Mouse (Mus musculus): ENCODE measurements at regions not wholly inside any gene's neighbourhood (a gene's known extent, or its start where the extent isn't known, plus 50 kb on each side); places are given as distances from the start of the nearest gene placed in this dataset.

DNA sequence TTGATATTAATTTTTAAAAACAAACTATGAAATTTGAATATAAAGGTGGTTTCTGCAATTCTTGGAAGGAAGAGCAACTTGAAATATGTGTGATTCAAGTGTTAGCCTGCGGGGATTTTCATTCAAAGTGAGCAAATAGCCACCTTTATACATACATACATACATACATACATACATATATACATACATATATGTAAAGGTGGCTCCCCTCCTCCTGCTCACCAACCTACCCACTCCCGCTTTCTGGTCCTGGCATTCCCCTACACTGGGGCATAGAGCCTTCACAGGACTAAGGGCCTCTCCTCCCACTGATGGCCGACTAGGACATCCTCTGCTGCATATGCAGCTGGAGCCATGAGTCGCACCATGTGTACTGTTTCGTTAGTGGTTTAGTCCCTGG lies 221.3 kb upstream of the Pde3a start:
- no peak for DNase-seq

DNA sequence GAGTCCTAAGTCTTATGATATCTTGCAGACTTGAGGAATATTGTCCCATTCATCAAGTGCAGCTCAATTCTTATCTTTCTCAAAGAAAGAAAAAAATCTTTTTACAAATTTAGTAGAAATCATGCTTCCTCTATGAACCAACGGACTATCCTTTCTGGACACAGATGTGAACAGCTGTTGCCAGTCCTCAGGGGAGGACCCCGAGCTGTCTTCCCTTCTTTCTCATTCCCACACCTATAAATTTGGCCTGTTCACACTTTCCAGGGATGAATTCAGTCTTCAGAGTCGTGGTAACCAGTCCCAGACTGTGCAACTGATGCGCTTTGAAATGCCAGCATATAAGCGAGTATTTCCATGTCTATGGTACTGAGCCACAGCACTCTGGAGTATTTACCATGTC lies 214.2 kb upstream of the Pde3a start:
- DNase-seq, result no peak

DNA sequence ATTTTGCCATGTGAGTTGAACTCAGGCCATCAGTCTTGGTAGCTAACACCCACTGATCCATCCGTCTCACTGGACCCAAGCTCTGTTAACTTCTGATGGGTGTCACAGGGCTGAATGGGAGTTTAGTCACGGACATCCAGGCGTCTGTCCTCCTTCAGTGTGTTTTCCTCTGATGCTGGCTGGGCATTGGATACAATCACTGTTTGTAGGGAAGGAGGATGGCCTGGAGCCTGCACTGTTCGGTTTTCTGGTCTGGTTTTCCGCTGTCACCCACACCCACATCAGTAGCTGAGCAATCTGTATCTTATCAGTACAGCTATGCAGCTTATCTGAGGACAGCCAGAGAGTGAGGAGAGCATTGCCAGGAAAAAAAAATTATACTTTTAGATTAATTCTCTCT lies 207.7 kb upstream of the Pde3a start:
- DNase-seq, result peak in 1 of 2 experiments; percentile 1

DNA sequence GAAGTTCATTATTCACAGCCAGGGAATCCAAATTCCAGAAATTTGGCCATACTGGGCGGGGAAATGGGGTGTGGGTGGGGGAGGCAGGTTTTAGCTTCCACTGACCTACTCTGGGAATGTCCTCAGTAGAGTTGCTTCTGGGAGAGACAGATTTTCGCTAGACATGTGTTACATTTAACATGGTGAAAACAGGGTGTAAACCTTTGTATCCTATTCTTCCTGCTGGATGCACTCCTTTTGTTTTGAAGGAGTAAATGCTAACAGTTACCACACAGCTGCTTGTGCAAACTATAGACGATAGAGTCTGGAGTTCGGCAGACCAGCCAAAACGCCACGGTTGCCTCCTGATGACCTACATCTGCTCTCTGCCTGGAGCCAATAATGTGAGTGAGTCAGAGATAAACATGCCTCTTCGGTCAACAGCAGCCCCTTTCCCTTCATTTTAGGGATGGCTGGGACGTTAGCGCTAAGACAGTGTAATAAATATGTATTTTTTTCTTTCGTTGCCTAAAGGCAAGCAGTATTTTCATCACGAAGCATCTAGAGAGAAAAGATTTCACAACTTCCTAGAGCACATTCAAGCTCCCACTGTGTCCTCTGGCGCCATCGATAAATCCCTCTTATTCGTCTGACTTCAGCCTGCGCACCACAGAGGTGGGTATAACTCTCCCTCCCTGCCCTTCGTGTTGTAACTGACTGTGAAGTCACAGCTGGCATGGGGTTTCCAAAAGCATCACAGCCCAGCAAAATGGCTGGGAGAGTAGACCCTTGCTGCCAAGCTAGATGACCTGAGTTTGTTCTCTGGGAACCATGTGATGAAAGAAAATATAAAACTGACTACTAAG lies 207.1 kb upstream of the Pde3a start:
- no peak for DNase-seq

DNA sequence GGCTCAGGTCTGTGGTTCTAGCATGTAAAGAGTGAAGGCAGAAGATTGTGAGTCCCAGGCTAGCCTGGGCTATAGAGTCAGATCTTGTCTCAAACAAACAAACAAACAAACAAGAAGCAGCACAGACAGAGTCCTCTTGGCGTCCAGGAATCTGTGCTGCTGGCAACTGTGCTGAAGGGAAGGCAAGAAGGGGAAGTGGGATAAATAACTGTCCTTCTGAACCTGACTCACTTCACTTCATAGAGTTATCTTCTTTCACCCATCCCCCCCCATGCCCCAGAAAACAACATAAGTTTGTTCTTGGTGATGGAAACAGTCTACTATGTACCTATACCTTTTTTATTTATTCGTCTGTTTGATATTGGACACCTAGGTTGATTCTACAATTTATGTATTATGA lies 200.8 kb upstream of the Pde3a start:
- DNase-seq, result no peak

DNA sequence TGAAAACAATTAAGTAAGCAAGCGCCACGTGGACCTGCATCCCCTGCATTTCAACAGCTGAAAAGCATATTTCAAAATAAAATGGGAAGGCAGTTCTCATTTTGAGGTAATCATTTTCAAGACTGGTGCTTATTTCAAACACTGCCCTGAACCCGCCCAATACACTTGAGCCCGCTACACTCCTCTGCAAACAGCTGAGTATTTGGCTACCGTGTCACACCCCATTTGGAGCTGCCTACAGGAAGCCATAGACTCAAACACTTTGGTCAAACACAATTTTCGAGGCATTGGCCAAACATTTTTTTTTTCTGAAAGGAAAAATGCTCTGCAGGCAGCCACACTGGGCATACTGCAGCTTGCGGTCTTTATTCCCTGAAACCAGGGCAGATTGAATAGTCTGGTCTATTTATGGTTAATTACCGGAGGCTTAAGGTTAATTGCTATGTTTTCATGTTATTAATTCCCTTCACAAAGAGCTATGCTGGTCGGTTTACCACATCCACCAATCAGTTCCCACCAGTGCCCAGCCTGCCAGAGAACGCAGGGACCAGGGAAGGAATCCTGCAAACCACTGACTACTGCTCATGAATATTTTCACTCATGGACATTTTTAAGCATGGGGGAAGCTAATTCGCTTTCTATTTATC lies 198.9 kb upstream of the Pde3a start:
- DNase-seq, result no peak

DNA sequence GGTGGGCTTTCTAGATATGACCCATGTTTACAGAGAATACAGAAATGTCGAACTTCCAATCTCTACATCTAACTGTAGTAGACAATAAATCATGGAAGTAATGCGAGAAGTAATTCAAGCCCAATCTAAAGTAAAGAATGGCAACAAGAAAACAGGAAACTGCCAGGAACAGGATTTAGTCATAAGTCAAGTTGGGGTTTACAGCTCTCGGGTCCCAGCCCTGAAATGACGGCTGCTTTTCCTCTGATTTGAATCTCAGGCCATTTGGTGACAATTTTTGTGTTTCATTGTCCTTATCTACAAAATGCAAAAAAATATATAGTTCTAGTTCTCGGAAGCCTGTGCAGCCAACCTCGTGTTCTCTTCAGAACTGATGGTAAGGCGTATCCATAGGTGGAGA lies 195.0 kb upstream of the Pde3a start:
- no peak for DNase-seq

DNA sequence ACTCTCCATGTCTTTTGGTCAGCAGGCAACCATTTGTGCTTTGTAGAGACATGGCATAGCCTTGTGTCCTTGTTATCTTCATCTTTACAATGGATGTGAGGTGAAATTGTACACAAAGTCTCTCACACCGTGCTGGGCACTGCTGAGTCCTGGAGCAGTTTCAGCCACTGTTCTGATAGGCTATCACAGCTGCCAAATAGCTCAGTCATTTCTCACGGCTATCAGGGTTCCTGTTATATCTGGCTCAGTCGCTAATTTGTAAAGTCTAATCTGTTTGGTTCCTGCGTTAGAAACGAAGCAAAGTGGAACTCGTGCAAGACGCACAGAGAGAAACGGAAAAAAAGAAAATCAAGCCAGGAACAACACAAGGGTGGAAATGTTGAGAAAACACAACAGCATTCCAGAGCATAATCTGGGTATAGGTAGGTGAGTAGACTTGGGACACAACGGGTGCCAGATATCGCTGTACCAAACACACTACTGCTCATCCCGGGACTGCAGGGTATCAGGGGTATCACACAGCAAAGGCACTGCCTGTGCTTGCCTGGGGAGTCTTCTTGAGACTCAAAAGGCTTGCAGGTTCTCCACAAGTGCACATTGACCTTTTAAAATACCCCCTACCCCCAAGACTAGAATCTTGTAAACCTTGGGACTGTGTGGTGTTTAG lies 189.7 kb upstream of the Pde3a start:
- DNase-seq, result no peak

DNA sequence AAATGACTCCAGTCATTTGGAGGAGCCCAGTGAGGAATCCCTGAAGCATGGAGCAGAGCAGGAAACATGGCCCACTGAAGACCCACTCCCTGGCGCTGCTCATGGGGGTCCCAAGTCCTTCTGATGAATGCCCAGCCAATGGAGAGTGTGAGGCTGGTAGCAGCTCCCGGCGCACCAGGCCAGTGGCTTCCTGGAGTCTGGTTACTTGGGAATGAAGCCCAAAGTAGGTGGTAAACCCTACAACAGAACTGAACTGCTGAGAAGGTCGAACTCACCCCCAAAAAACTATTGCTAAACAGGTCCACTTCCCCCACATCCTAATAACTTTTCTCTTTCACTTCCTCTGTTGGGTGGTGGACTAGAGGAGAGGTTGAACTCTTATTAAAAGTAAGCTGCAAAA lies 183.3 kb upstream of the Pde3a start:
- no peak for DNase-seq

DNA sequence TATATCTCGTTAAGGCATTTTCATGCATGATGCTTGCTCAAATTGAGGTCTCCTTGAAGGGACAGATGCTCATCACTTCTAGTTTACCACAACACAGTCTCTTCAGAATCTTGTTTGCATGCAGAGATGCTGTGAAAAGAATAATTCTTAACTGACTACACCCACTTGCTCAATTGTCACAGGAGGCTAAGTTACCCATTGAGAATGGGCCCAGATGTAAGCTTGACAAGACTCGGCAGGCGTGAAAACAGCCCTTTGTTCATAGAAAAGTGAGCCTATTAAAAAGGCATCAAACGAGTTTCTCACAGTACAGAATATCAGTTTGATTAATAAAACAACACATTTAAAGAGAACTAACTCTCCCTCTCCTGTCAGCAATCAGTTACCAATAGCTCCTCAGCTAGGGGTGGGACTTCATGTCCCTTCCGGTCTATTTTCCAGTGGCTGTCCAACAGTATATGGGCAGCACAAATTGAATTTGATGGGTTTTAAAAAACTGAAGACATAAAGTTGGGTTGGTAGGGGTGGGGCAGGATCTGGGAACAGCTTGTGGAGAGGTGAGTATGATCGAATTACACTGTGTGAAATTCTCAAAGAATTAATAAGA lies 180.1 kb upstream of the Pde3a start:
- no peak for DNase-seq

DNA sequence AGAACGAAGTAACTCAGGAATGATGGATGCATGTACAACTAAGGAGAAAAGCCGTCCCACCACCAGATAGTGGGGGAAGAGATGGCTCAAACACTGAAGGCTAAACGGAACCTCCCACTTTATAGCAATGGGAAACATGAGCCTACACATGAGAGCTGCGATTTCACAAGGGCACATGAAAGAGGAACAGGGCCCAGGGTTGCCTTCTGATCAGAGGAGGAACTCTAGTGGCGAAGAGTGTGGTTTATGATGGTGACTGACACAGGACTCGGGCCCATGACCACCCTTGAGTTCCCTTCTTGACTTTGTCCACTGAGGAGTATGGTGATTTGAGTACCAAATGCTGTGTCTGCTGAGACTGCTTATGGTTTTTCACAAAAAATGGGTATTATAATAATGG lies 179.2 kb upstream of the Pde3a start:
- DNase-seq, result no peak

DNA sequence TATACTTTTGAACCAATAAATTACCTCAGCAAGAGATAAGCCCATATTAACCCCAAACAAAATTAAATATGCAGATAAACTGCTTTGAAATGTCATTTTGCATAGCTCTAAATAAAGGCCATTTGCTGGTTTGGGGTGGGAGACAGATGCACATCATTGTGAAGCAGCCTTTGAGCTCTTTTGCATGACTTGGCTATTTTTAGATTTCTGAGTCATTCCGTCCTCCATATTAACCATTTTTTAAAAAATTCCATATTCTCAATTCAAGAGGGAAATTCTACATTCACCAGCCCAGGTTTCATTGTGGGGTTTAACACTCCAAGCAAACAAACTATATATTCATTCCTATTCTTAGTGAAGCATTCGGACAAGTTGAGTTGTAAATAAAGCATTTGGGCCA lies 177.6 kb upstream of the Pde3a start:
- DNase-seq, result no peak

DNA sequence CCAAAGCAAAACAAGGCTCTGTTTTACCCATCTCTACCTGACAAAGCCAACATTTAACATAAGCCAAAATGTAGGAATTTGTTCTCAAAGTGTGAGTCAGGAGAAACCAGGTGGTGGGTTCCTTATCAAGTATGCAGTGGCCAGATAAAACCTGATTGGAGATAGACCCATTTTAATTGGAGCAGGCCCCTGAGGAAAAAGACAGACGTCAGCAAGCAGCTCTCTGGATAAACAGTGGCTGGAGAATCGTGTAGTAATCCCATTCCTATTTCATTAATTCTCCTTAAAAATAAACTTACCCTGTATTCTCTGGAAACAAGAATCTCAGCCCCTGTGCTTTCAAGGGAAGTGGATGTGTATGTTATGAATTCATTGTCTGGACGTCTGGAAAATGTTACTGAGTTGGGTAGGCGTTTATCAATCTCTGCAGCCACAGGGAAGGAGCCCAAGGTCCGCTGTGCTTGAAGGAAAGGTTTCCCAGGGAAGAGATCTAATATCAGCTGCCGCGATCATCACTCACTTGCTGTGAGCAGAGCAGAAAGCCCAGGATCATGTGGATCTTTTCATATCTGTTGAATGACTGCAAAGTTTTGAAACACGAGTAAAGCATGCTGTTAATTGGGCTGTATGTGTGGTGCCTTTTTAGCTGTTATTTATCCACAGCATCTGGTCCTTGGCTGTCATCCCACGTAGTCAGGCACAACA lies 157.8 kb upstream of the Pde3a start:
- no peak for DNase-seq

DNA sequence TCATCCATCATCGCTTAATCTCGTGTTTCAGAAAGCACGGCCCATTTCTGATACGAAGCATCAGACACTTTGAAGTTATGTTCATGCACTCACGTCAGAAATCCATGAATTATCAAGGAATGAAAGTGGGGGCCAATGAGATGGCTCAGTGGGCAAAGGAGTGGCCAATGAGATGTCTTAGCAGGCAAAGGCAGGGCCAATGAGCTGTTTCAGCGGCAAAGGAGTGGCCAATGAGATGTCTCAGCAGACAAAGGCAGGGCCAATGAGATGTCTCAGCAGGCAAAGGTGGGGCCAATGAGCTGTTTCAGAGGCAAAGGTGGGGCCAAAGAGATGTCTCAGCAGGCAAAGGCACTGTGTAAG lies 157.3 kb upstream of the Pde3a start:
- DNase-seq, result no peak

DNA sequence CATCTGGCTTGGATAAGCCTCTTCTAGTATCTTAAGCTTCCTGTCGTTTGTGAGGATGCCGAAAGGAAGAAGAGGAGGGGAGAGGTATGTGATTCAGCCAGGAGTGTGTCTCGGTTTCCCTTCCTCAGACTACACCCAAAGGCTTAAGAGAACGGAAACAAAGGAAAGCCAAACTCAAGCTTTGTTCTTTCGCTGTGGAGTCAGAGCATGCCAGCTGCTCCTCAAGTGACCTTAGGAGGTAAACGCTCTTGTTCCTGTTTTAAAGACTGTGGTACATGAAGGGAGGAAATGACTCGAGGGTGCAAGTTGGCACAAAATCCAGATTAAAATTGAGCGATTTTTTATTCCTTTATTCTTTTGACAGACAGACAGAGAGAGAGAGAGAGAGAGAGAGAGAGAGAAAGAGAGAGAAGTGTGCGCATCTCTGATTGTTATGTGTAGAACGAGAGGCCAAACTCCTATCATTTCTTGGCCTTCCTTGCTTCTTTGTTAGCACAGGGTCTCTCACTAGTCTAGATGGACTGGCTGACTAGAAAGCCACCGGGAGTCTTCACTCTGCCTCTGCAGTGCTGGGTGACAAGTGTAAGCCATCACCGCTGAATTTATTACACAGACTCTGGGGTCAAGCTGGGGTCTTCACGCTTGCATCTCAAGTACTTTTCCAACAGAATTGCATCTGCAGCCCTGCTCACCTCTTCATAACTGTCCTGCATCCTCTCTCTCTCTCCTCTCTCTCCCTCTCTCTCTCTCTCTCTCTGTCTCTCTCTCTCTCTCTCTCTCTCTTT lies 151.5 kb upstream of the Pde3a start:
- DNase-seq, result no peak

DNA sequence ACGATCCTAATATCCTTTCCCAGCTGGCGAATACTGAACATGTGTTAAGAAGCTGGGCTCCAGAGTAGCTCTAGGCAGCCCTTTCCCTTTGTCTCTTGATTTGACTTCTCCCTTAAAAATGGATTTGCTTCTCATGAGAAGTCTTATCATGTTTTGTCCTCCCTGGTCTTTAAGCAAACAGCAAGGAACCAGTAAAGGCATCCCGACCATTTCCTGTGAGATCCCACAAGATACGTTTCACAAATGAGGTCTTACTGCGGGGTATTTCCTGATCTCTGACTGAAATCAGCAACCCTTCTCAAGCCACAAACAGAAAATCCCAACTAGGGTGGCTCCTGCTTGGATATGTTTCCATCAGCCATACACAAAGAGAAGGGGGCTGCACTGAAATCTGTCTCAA lies 130.8 kb upstream of the Pde3a start:
- DNase-seq, result no peak

DNA sequence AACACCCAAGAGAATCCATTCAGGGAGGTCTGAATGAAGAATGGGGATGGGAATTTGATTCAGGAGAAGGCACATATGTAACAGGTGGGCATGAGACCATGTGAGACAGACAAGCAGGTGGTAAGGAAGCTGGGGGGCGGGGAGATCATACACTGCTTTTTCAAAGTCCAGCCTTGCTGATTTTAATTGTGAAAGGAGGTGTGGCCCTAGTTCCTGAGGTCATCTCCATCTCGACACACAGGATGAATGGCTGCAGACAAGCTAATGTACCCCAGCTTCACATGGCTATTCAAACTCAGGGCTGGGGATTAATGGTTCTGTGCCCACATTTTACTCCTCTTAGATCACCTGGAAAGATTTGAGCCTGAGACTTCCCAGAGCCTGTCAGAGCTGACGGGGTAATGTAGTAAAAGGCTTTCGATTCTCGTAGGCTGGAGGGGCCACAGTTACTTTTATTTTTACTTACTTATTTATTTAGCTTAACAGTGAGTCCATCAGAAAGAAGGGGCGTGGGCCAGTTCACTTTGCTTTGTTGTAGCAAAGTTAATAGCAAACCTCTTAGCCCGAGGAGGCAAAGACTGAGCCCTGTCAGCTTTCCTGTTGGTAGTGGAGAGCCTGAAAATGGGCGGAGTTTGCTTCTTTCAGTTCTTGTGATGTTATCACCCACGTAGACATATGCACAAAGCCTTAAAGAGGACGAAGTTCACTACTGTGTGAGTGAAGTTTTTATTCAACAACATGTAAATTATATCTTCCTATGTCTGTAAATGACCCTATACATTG lies 122.3 kb upstream of the Pde3a start:
- no peak for DNase-seq

DNA sequence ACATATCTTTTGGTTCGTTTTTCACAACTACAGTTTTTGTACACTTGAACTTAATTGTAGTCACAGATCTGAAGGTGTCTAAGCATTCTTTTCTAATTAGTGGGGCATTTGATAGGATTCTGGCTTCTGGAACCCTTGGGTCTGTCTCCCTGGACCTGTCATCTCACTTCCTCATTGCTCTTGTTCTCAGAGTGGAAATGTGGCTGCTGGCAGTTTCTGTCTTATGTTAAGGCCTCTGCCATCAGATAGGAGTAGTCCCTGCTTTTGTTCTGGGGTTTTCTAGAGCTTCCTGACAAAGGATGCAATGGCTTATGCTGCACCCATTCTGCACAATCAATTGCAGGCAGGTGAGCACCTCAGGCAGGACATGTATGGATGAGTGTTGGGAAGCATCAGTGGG lies 119.5 kb upstream of the Pde3a start:
- DNase-seq, result no peak

DNA sequence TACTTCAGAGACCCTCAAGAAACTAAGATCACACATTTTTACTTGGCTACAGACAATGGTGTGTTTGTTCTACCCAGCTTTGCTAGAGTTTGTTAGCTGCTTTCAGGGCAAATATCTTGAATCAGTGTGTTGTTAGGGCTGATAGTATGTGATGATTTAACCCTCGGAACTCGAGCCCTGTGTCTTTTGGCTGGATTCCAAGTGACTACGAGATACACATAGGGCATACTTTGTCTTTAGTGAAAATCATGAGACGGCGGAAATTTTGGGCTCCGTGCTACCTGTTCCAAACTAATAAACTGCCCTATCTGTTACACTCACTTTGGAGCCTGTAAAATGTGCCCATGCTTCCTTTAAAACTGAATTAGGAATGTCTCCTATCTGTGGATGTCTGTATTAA lies 114.9 kb upstream of the Pde3a start:
- DNase-seq, result no peak

DNA sequence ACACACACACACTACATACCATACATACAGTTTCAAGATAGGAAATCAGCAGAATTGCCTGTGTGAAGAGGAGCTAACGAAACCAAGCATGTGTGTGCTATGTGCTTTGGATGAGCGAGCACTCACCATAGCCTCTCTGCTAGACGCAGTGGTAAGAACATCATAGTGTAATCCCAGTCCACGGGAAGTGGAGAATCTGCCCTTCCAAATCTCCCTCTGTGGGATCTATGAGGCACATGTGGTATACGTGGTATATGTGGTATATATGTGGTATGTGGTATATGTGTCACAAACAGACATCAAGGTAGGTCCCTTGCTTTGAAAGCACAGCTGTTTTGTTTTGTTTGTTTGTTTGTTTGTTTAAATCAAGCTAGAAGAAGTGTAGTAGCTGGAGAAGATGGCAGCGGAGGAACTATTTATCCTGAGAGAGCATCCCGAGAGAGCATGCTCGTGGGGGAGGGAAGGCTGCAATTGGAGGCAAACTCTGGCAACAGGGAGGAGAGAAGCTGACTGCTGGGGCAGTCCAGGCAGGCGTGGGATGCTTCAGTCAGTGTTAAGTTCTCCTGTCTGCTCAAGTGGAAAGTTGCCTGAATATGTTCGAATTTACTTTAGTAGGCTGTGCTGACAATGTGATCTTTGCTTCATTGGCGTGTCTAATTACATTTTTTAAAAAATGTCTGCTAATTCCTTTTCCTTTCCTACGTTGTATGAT lies 112.2 kb upstream of the Pde3a start:
- no peak for DNase-seq

DNA sequence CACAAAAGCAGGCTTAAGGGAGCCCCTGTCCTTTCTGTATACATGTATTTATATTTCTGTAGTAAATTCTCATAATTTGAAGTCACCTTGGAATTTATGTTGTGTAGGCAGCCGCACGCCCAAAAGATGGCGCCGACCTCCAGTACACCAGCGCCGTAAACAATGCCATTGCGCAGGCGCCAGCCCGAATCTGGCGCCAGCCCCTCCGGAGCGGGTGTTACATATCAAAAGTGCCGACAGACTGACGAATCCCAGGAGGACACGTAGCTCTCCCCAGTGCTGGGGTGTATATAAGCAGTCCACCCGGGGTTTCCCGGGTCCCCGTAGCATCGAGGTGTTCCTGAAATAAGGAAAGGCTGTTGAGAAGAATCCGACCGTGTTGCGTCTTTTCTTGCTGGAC lies 108.1 kb upstream of the Pde3a start:
- no peak for DNase-seq

Data from layer of hippocampus, postnatal 36 days (tissue).